Comparison of ENCODE assay signal across 16 mouse cellular contexts in genomic region chr5:122894821-122895220, GRCm38 (mm10). TPM values are rescaled to one million over a fixed set of nuclear protein-coding genes. Genes with fewer than 3 reads are reported as not detected.
DNase-seq lines count a peak whose midpoint lies in the region; ATAC-seq and TF ChIP-seq lines count a peak whose summit lies in the region.
"Had no signal": no experiment of that assay in that cellular context is flagged by ENCODE, and none has a peak within 500 bp of the region (broad histone marks: within the 10 kb centered on the region; RNA-seq: fewer than 3 reads in every experiment).

No protein-coding gene starts in this region.

- H3K36me3 ChIP-seq in hindbrain, postnatal 0 days (ENCODE audit: insufficient read depth, low read length): no peaks in the 10 kb centered on the region
- H3K36me3 ChIP-seq in hindbrain, embryonic 14.5 days (replicated peaks; ENCODE audit: control insufficient read depth, insufficient read depth): no peaks in the 10 kb centered on the region
- peaks cover 4 to 33% of the 10 kb centered on the region in 2 experiments for H3K36me3 ChIP-seq in CH12.LX (replicated peaks in 1 of 2; ENCODE audit: control insufficient read depth in 1 of 2, insufficient read depth in 1 of 2, low read length in 1 of 2)
- H3K36me3 ChIP-seq in liver, embryonic 16.5 days (ENCODE audit: control insufficient read depth, insufficient read depth): no peaks in the 10 kb centered on the region
- H3K36me3 ChIP-seq in kidney, adult 2 months (ENCODE audit: control insufficient read depth, insufficient read depth, low read length): no peaks in the 10 kb centered on the region
- H3K36me3 ChIP-seq: embryonic facial prominence, embryonic 15.5 days; neural tube, embryonic 13.5 days; stomach, embryonic 15.5 days had no signal

- H3K9ac ChIP-seq in hindbrain, postnatal 0 days (replicated peaks; ENCODE audit: low read length): no peak overlapping the region
- H3K9ac ChIP-seq in hindbrain, embryonic 14.5 days: no peak overlapping the region
- peak overlapping the region; percentile 95 for H3K9ac ChIP-seq in CH12.LX (ENCODE audit: insufficient read depth, low read depth)
- H3K9ac ChIP-seq in liver, embryonic 16.5 days (ENCODE audit: low read depth, low read length): no peak overlapping the region
- H3K9ac ChIP-seq: embryonic facial prominence, embryonic 15.5 days; forebrain, postnatal 0 days; neural tube, embryonic 13.5 days; stomach, embryonic 15.5 days had no signal

- H3K27ac ChIP-seq in hindbrain, postnatal 0 days: peak overlapping the region; percentile 20; the same call in 1 of the 2 replicates
- H3K27ac ChIP-seq in hindbrain, embryonic 14.5 days: no peak overlapping the region
- H3K27ac ChIP-seq in CH12.LX (ENCODE audit: insufficient read depth, low read depth): peak overlapping the region; percentile 100
- peak overlapping the region; percentile 33 for H3K27ac ChIP-seq in liver, embryonic 16.5 days (ENCODE audit: low read length)
- no peak overlapping the region for H3K27ac ChIP-seq in kidney, adult 2 months (ENCODE audit: insufficient read depth, low read depth, low read length)
- H3K27ac ChIP-seq: embryonic facial prominence, embryonic 15.5 days; neural tube, embryonic 13.5 days; stomach, embryonic 15.5 days had no signal

- H3K4me2 ChIP-seq in hindbrain, postnatal 0 days (ENCODE audit: low read depth, low read length): no peak overlapping the region
- no peak overlapping the region for H3K4me2 ChIP-seq in hindbrain, embryonic 14.5 days (replicated peaks)
- H3K4me2 ChIP-seq in CH12.LX (ENCODE audit: insufficient read depth, low read depth, poor library complexity, severe bottlenecking): peak overlapping the region; percentile 94
- no peak overlapping the region for H3K4me2 ChIP-seq in liver, embryonic 16.5 days (ENCODE audit: low read depth, low read length)
- H3K4me2 ChIP-seq: embryonic facial prominence, embryonic 15.5 days; neural tube, embryonic 13.5 days; stomach, embryonic 15.5 days had no signal

- H3K4me3 ChIP-seq in hindbrain, postnatal 0 days (ENCODE audit: low read length): no peak overlapping the region
- no peak overlapping the region for H3K4me3 ChIP-seq in hindbrain, embryonic 14.5 days (replicated peaks; ENCODE audit: low read length)
- peak overlapping the region; percentile 25 to 51 (median 31) for H3K4me3 ChIP-seq in CH12.LX (replicated peaks in 1 of 3; ENCODE audit: low read depth in 2 of 3, low read length in 2 of 3, poor library complexity in 1 of 3)
- no peak overlapping the region for H3K4me3 ChIP-seq in liver, embryonic 16.5 days (ENCODE audit: low read depth, low read length)
- H3K4me3 ChIP-seq in kidney, adult 2 months (ENCODE audit: insufficient read depth, low read depth, low read length): no peak overlapping the region
- H3K4me3 ChIP-seq: embryonic facial prominence, embryonic 15.5 days; neural tube, embryonic 13.5 days; stomach, embryonic 15.5 days had no signal

- ATAC-seq in hindbrain, postnatal 0 days: no peak
- ATAC-seq in hindbrain, embryonic 14.5 days (ENCODE audit: low FRiP score): no peak
- no peak for ATAC-seq in liver, embryonic 16.5 days (ENCODE audit: low read depth)
- ATAC-seq: forebrain, postnatal 0 days; inflammation-experienced regulatory T-cells, adult 6 months had no signal

- peaks cover 8% of the 10 kb centered on the region; the same call in 1 of the 2 replicates for H3K4me1 ChIP-seq in hindbrain, postnatal 0 days (ENCODE audit: insufficient read depth, low read length)
- H3K4me1 ChIP-seq in hindbrain, embryonic 14.5 days (replicated peaks; ENCODE audit: control insufficient read depth, insufficient read depth, low read length): peaks cover 21% of the 10 kb centered on the region
- H3K4me1 ChIP-seq in CH12.LX (ENCODE audit: control insufficient read depth in 1 of 2, insufficient read depth in 2 of 2): peaks cover 16 to 88% of the 10 kb centered on the region in 2 experiments
- peaks cover 26% of the 10 kb centered on the region for H3K4me1 ChIP-seq in liver, embryonic 16.5 days (ENCODE audit: control insufficient read depth, low read depth, low read length)
- H3K4me1 ChIP-seq in kidney, adult 2 months (ENCODE audit: control insufficient read depth, insufficient read depth, low read length): no peaks in the 10 kb centered on the region

- no peaks in the 10 kb centered on the region for H3K27me3 ChIP-seq in hindbrain, postnatal 0 days (ENCODE audit: insufficient read depth, low read length)
- no peaks in the 10 kb centered on the region for H3K27me3 ChIP-seq in hindbrain, embryonic 14.5 days (ENCODE audit: control insufficient read depth, insufficient read depth, low read length)
- no peaks in the 10 kb centered on the region for H3K27me3 ChIP-seq in CH12.LX (replicated peaks)
- H3K27me3 ChIP-seq in liver, embryonic 16.5 days (ENCODE audit: control insufficient read depth, insufficient read depth, low read depth, low read length): no peaks in the 10 kb centered on the region
- no peaks in the 10 kb centered on the region for H3K27me3 ChIP-seq in kidney, adult 2 months (replicated peaks; ENCODE audit: control insufficient read depth, insufficient read depth, low read length)
- H3K27me3 ChIP-seq: embryonic facial prominence, embryonic 15.5 days; neural tube, embryonic 13.5 days; stomach, embryonic 15.5 days had no signal

- TF ChIP-seq POLR2A in CH12.LX (IDR thresholded peaks at IDR 0.05; ENCODE audit: low read depth, low read length): peak; percentile 67
- TF ChIP-seq POLR2A in kidney, adult 2 months (IDR thresholded peaks at IDR 0.05; ENCODE audit: low read depth, low read length): no peak

- TF ChIP-seq RAD21 in CH12.LX (IDR thresholded peaks at IDR 0.05; ENCODE audit: low read depth, low read length): no peak; the same call in 1 of the 2 replicates

- no peak for TF ChIP-seq CTCF in hindbrain, postnatal 0 days (IDR thresholded peaks at IDR 0.05; ENCODE audit: low read depth)
- no peak for TF ChIP-seq CTCF in CH12.LX (conservative IDR thresholded peaks at IDR 0.05 in 1 of 2, IDR thresholded peaks at IDR 0.05 in 1 of 2; ENCODE audit: low read depth in 2 of 2, low read length in 2 of 2)
- no peak for TF ChIP-seq CTCF in kidney, adult 2 months (conservative IDR thresholded peaks at IDR 0.05; ENCODE audit: insufficient read depth, insufficient read length, low read depth, low read length)

- H3K79me2 ChIP-seq in CH12.LX (replicated peaks; ENCODE audit: control insufficient read depth, extremely low read depth, insufficient read depth, poor library complexity, severe bottlenecking): peaks cover 94% of the 10 kb centered on the region

- no peak for DNase-seq in hindbrain, postnatal 0 days (ENCODE audit: low spot score)
- DNase-seq in hindbrain, embryonic 14.5 days (ENCODE audit: low spot score): no peak
- peak; percentile 89 for DNase-seq in A20 (ENCODE audit: low read depth, low spot score)
- peak; percentile 85 for DNase-seq in CH12.LX (ENCODE audit: extremely low read depth)
- no peak for DNase-seq in adipocyte (ENCODE audit: low spot score)
- DNase-seq in kidney, adult 2 months: no peak
- DNase-seq: adrenal gland, postnatal 25 days; cerebellum, adult 9-10 months; forebrain, postnatal 0 days; heart, adult 18-20 months; lung, adult 18-20 months had no signal

- peak; percentile 98 for TF ChIP-seq EP300 in CH12.LX (IDR thresholded peaks at IDR 0.05; ENCODE audit: low read length)

- in situ Hi-C loops in CH12.LX (cut with MboI; ENCODE audit: low pct_ligation_motif_present, low pct_unique_long_range_greater_than_20kb, low sequenced_read_pairs): no loop called here

- 65% methylated on average over 4 of the region's 4 CpGs for WGBS in hindbrain, postnatal 0 days
- 72% methylated on average over 4 of the region's 4 CpGs for WGBS in hindbrain, embryonic 14.5 days
- WGBS in liver, embryonic 16.5 days (ENCODE audit: insufficient replicate concordance): 50% methylated on average over 4 of the region's 4 CpGs
- 65% methylated on average over 4 of the region's 4 CpGs for WGBS in kidney, adult 2 months

- no peaks in the 10 kb centered on the region for H3K9me3 ChIP-seq in hindbrain, postnatal 0 days (ENCODE audit: low read length)
- no peaks in the 10 kb centered on the region for H3K9me3 ChIP-seq in hindbrain, embryonic 14.5 days (ENCODE audit: control insufficient read depth, low read length)
- H3K9me3 ChIP-seq in CH12.LX (replicated peaks; ENCODE audit: low read length): no peaks in the 10 kb centered on the region
- no peaks in the 10 kb centered on the region for H3K9me3 ChIP-seq in liver, embryonic 16.5 days (replicated peaks; ENCODE audit: control insufficient read depth, low read length)
- H3K9me3 ChIP-seq: embryonic facial prominence, embryonic 15.5 days; neural tube, embryonic 13.5 days; stomach, embryonic 15.5 days had no signal

- dilution Hi-C loops in CH12.LX (cut with MboI; ENCODE audit: extremely low pct_ligation_motif_present, extremely low pct_unique_long_range_greater_than_20kb, low sequenced_read_pairs): no loop called here

TF ChIP-seq in CH12.LX, 34 proteins besides CTCF, POLR2A, EP300 and RAD21 (continues in another document):
- TF ChIP-seq ZNF384 (IDR thresholded peaks at IDR 0.05; ENCODE audit: low read depth, low read length) (peak; percentile 77), ZKSCAN1 (IDR thresholded peaks at IDR 0.05; ENCODE audit: borderline replicate concordance, low read depth, low read length) (no peak; the same call in 1 of the 2 replicates), JUN (IDR thresholded peaks at IDR 0.05; ENCODE audit: insufficient read depth, low read depth, low read length) (peak; percentile 96), MYC (IDR thresholded peaks at IDR 0.05; ENCODE audit: low read depth, low read length) (peak; percentile 94), CHD1 (IDR thresholded peaks at IDR 0.05; ENCODE audit: low read depth, low read length) (no peak), RCOR1 (conservative IDR thresholded peaks at IDR 0.05; ENCODE audit: low read depth, low read length) (peak; percentile 96), ZC3H11A (IDR thresholded peaks at IDR 0.05; ENCODE audit: low read depth, low read length) (no peak), JUND (conservative IDR thresholded peaks at IDR 0.05; ENCODE audit: low read depth, low read length) (peak; percentile 91), USF1 (IDR thresholded peaks at IDR 0.05; ENCODE audit: low read depth, low read length) (no peak), BHLHE40 (IDR thresholded peaks at IDR 0.05; ENCODE audit: low read depth, low read length) (peak; percentile 67), MAFK (IDR thresholded peaks at IDR 0.05; ENCODE audit: insufficient replicate concordance, low read length) (0 out of 2 replicates have a peak, but pooled peaks have one; percentile 46), IRF4 (IDR thresholded peaks at IDR 0.05; ENCODE audit: low read depth, low read length) (peak; percentile 100)

RNA-seq across cellular contexts. Expression of gene Rnf34, which starts 45.0 kb away (rescaled TPM):
- 23.8 and 37.2 TPM in 2 replicates for total RNA-seq in hindbrain, postnatal 0 days (2014; rRNA removed)
- 43.0 and 46.2 TPM in 2 replicates for polyA plus RNA-seq in hindbrain, postnatal 0 days (2015; fragmentation: Nextera tagmentation; extraction: Ambion mirVana)
- 46.2 and 54.8 TPM in 2 replicates for polyA plus RNA-seq in hindbrain, embryonic 14.5 days (2014; fragmentation: Nextera tagmentation; extraction: Ambion mirVana)
- total RNA-seq in CH12.LX (2012; rRNA removed) (17.2 and 18.4 TPM in 2 replicates), CH12.LX (2014; rRNA removed) (24.1 and 24.6 TPM in 2 replicates)
- 29.1 and 30.8 TPM in 2 replicates for polyA plus RNA-seq in CH12.LX (2012; ENCODE audit: insufficient read length, low read depth)
- 10.5 and 10.6 TPM in 2 replicates for polyA plus RNA-seq in liver, embryonic 16.5 days (2015; fragmentation: Nextera tagmentation; extraction: Ambion mirVana)
- polyA plus RNA-seq in kidney, adult 2 months (2012; rRNA removed): 12.8 and 13.0 TPM in 2 replicates

Comparison
In these comparisons a context has a peak if more than half of its experiments do, and no peak if none do; other contexts are left out.
1. H3K27ac ChIP-seq: peak in hindbrain, postnatal 0 days (single experiment), CH12.LX (single experiment) and liver, embryonic 16.5 days (single experiment); none in hindbrain, embryonic 14.5 days (single experiment) and kidney, adult 2 months (single experiment).
2. DNase-seq: peak in A20 (single experiment) and CH12.LX (single experiment); none in hindbrain, postnatal 0 days (single experiment), hindbrain, embryonic 14.5 days (single experiment), adipocyte (single experiment) and kidney, adult 2 months (single experiment).
3. H3K4me3 ChIP-seq: peak in CH12.LX (3 of 3); none in hindbrain, postnatal 0 days (single experiment), hindbrain, embryonic 14.5 days (single experiment), liver, embryonic 16.5 days (single experiment) and kidney, adult 2 months (single experiment).